Mouse (Mus musculus) CH12.LX (cell line): ENCODE data around the gene Cmtm6. TPM values are rescaled to one million over a fixed set of nuclear protein-coding genes. Genes with fewer than 3 reads are reported as not detected.

ENCODE experiments used
- DNase-seq: peaks from one replicate; pipeline ENCODE4 v3.0.0-alpha.2; 2013; ENCODE audit errors: extremely low read depth
- H3K27ac ChIP-seq: 2 replicates; pipeline ENCODE4 v1.5.1; 2012; ENCODE audit warnings: low read depth, mild to moderate bottlenecking, control low read depth, moderate library complexity; ENCODE audit not compliant: insufficient read depth
- H3K27me3 ChIP-seq: replicated peaks from 2 replicates; pipeline ENCODE3; 2012; ENCODE audit warnings: inconsistent platforms
- H3K36me3 ChIP-seq, 2 experiments: replicated peaks in 1 of 2; 2 replicates each; pipeline versions ENCODE3 to v1.6.1; 2012; ENCODE audit warnings: inconsistent platforms in 1 of 2, low read length in 1 of 2, mild to moderate bottlenecking in 1 of 2, mixed read lengths in 1 of 2, moderate library complexity in 1 of 2; ENCODE audit not compliant: control insufficient read depth in 1 of 2, insufficient read depth in 1 of 2
- H3K4me1 ChIP-seq, 2 experiments: 2 replicates each; pipeline ENCODE4 v1.6.1; 2012; ENCODE audit warnings: inconsistent platforms in 1 of 2, moderate library complexity in 1 of 2; ENCODE audit not compliant: insufficient read depth in 2 of 2, control insufficient read depth in 1 of 2
- H3K4me2 ChIP-seq: 2 replicates; pipeline ENCODE4 v1.6.1; 2012; ENCODE audit warnings: low read depth, mild to moderate bottlenecking, control low read depth; ENCODE audit not compliant: poor library complexity, insufficient read depth, severe bottlenecking
- H3K4me3 ChIP-seq, 3 experiments: fragments of 150-350 bp in 1 of 3; sonication (generic) in 1 of 3; replicated peaks in 1 of 3; 2 replicates each; pipeline versions ENCODE3 to v1.5.1; 2011 to 2012; ENCODE audit warnings: low read depth in 2 of 3, low read length in 2 of 3, mild to moderate bottlenecking in 2 of 3, moderate library complexity in 2 of 3, control low read depth in 1 of 3, improper control_type of control experiment in 1 of 3, inconsistent platforms in 1 of 3, mixed read lengths in 1 of 3; ENCODE audit not compliant: poor library complexity in 1 of 3
- H3K79me2 ChIP-seq: replicated peaks from 2 replicates; pipeline ENCODE4 v1.6.1; 2012; ENCODE audit warnings: mild to moderate bottlenecking, moderate library complexity; ENCODE audit not compliant: control insufficient read depth, poor library complexity, insufficient read depth, severe bottlenecking; ENCODE audit errors: extremely low read depth
- H3K9ac ChIP-seq: 2 replicates; pipeline ENCODE4 v1.6.1; 2012; ENCODE audit warnings: low read depth, mild to moderate bottlenecking, control low read depth, moderate library complexity; ENCODE audit not compliant: insufficient read depth
- H3K9me3 ChIP-seq: replicated peaks from 2 replicates; pipeline ENCODE3; 2012; ENCODE audit warnings: low read length, inconsistent platforms, mixed read lengths
- CHD2 ChIP-seq: IDR thresholded peaks from 2 replicates; pipeline ENCODE4 v1.6.1; 2011; ENCODE audit warnings: low read length, improper control_type of control experiment
- CTCF ChIP-seq, 2 experiments: IDR thresholded peaks in 1 of 2; conservative IDR thresholded peaks in 1 of 2; 2 replicates each; pipeline ENCODE4 v1.5.1; 2011 to 2012; ENCODE audit warnings: low read depth in 2 of 2, low read length in 2 of 2, improper control_type of control experiment in 1 of 2, inconsistent platforms in 1 of 2, mild to moderate bottlenecking in 1 of 2, moderate library complexity in 1 of 2
- E2F4 ChIP-seq: IDR thresholded peaks from 2 replicates; pipeline ENCODE4 v1.6.1; 2011; ENCODE audit warnings: low read depth, low read length, improper control_type of control experiment; ENCODE audit not compliant: insufficient replicate concordance
- GABPA ChIP-seq: IDR thresholded peaks from 2 replicates; pipeline ENCODE4 v1.6.1; 2012; ENCODE audit warnings: low read depth, low read length, improper control_type of control experiment, inconsistent platforms; ENCODE audit not compliant: insufficient replicate concordance
- IRF4 ChIP-seq: IDR thresholded peaks from 2 replicates; pipeline ENCODE4 v1.6.1; 2014; ENCODE audit warnings: low read depth, mild to moderate bottlenecking, inconsistent platforms, low read length, improper control_type of control experiment
- JUN ChIP-seq: IDR thresholded peaks from 2 replicates; pipeline ENCODE4 v1.6.1; 2011; ENCODE audit warnings: low read depth, mild to moderate bottlenecking, low read length, improper control_type of control experiment, moderate library complexity; ENCODE audit not compliant: insufficient read depth
- KAT2A ChIP-seq: IDR thresholded peaks from 2 replicates; pipeline ENCODE4 v1.6.1; 2012; ENCODE audit warnings: low read length, improper control_type of control experiment, inconsistent platforms; ENCODE audit not compliant: insufficient replicate concordance
- MAX ChIP-seq: IDR thresholded peaks from 2 replicates; pipeline ENCODE4 v1.6.1; 2011; ENCODE audit warnings: low read length, improper control_type of control experiment
- MEF2A ChIP-seq: IDR thresholded peaks from 2 replicates; pipeline ENCODE4 v1.6.1; 2014; ENCODE audit warnings: low read depth, mild to moderate bottlenecking, inconsistent platforms, low read length, improper control_type of control experiment, borderline replicate concordance
- PAX5 ChIP-seq: IDR thresholded peaks from 2 replicates; pipeline ENCODE4 v1.6.1; 2012; ENCODE audit warnings: low read length, inconsistent platforms, mixed read lengths
- POLR2A ChIP-seq: IDR thresholded peaks from 2 replicates; pipeline ENCODE4 v1.6.1; 2011; ENCODE audit warnings: low read depth, mild to moderate bottlenecking, improper control_type of control experiment, low read length
- POLR2AphosphoS2 ChIP-seq: IDR thresholded peaks from 2 replicates; pipeline ENCODE4 v1.6.1; 2011; ENCODE audit warnings: low read depth, low read length, improper control_type of control experiment
- RAD21 ChIP-seq: IDR thresholded peaks from 2 replicates; pipeline ENCODE4 v1.6.1; 2011; ENCODE audit warnings: low read depth, mild to moderate bottlenecking, low read length, improper control_type of control experiment, moderate library complexity
- RCOR1 ChIP-seq: conservative IDR thresholded peaks from 2 replicates; pipeline ENCODE4 v1.6.1; 2012; ENCODE audit warnings: low read depth, mild to moderate bottlenecking, inconsistent platforms, low read length, improper control_type of control experiment
- SIN3A ChIP-seq: IDR thresholded peaks from 2 replicates; pipeline ENCODE4 v1.6.1; 2012; ENCODE audit warnings: low read length, improper control_type of control experiment, inconsistent platforms
- SMC3 ChIP-seq: IDR thresholded peaks from 2 replicates; pipeline ENCODE4 v1.6.1; 2011; ENCODE audit warnings: low read depth, low read length, improper control_type of control experiment
- TCF12 ChIP-seq: IDR thresholded peaks from 2 replicates; pipeline ENCODE4 v1.6.1; 2014; ENCODE audit warnings: low read depth, mild to moderate bottlenecking, inconsistent platforms, low read length, improper control_type of control experiment
- ZC3H11A ChIP-seq: IDR thresholded peaks from 2 replicates; pipeline ENCODE4 v1.6.1; 2012; ENCODE audit warnings: low read depth, mild to moderate bottlenecking, inconsistent platforms, low read length, improper control_type of control experiment
- ZMIZ1 ChIP-seq: IDR thresholded peaks from 2 replicates; pipeline ENCODE4 v1.6.1; 2012; ENCODE audit warnings: low read depth, mild to moderate bottlenecking, inconsistent platforms, low read length, improper control_type of control experiment
- dilution Hi-C: fragments of 300-500 bp; cut with MboI; formaldehyde crosslinking; loops from 2 replicates; pipeline ENCODE4 v1.14.3; 2020; ENCODE audit warnings: low sequenced_read_pairs; ENCODE audit not compliant: extremely low pct_unique_long_range_greater_than_20kb, extremely low pct_ligation_motif_present
- in situ Hi-C: fragments of 300-500 bp; cut with MboI; formaldehyde crosslinking; loops from 3 replicates; pipeline ENCODE4 v1.14.3; 2019; ENCODE audit warnings: low sequenced_read_pairs, low pct_ligation_motif_present, low pct_unique_long_range_greater_than_20kb, mixed read lengths
- polyA plus RNA-seq: library from polyadenylated mRNA; unstranded; fragments of >175 nt; gene quantifications from 2 replicates; pipeline ENCODE4 v1.2.1, GENCODE M21; 2012; ENCODE audit warnings: low read depth; ENCODE audit not compliant: insufficient read length
- total RNA-seq, 2 experiments: library from RNA; depleted of rRNA; stranded (reverse); fragments of 300-350 nt in 1 of 2; fragments of >200 nt in 1 of 2; gene quantifications; 2 replicates each; pipeline ENCODE4 v1.2.3; 2012 to 2014

Gene Cmtm6
- total and polyA plus RNA-seq, 3 experiments = 30.1 to 39.5 (median 38.0) TPM

- Histone ChIP-seq H3K4me1 (peaks cover 0 to 13% of the 10 kb centered on the region in 2 experiments; a peak in 2 of 4 replicates), H3K27me3 (no peaks in the 10 kb centered on the region), H3K9ac (no peak overlapping the region), H3K36me3 (no peaks in the 10 kb centered on the region), H3K79me2 (no peaks in the 10 kb centered on the region), H3K27ac (no peak overlapping the region), H3K9me3 (no peaks in the 10 kb centered on the region), H3K4me2 (no peak overlapping the region), H3K4me3 (no peak overlapping the region)
- dilution Hi-C loops (no loop called here), in situ Hi-C loops (loop anchor here (10.0 kb wide), 1 partner anchor 128 kb away; no protein-coding TSS in a partner anchor)
- TF ChIP-seq MAX = no peak
- no peak for TF ChIP-seq MEF2A
- TF ChIP-seq JUN = no peak
- TF ChIP-seq CHD2 = no peak
- no peak for TF ChIP-seq ZMIZ1
- TF ChIP-seq ZC3H11A = no peak
- no peak for TF ChIP-seq KAT2A
- no peak for TF ChIP-seq IRF4
- no peak for TF ChIP-seq POLR2AphosphoS2
- no peak for TF ChIP-seq POLR2A
- TF ChIP-seq GABPA = no peak
- no peak for TF ChIP-seq SIN3A
- TF ChIP-seq CTCF (conservative IDR thresholded peaks at IDR 0.05 in 1 of 2, IDR thresholded peaks at IDR 0.05 in 1 of 2; ENCODE audit: low read depth in 2 of 2, low read length in 2 of 2) = no peak
- no peak for TF ChIP-seq TCF12
- no peak for TF ChIP-seq RCOR1
- no peak for DNase-seq
These were observed 65.6 kb downstream of the Cmtm6 start for GRCm38 (mm10) chr9:114796473-114797050.

DNA sequence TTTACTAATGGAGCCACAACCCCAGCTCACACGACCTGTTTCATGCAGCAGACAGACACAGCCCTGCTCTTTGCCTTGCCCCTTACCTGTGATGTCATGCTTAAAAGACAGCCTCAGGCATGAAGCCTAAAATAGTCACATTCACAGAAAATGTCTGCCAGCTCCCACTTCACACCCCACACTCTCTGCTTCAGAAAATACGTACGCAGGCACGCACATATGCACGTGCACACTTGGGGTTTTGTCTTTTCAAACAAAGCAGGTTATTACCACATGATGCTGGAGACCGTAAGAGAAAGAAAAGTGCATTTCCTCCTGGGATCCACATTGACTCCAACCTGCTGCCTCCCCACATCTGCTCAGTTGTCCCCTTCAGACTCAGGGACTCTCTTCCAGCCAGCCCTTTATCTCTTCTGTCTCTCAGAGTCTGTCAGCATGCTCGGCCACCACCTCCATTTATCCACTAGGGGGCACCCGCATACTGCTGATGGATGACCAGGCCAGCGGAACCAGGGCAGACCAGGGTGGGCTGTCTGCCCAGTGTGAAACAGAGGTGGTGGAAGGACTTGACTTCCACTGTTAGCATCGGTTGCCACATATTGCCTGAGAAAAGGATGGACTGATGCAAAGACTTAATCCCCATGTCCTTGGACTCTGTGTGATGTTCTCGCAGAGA, 66.6 kb downstream of the Cmtm6 start:
- peak; percentile 75 for DNase-seq
- H3K27me3 ChIP-seq = no peaks in the 10 kb centered on the region
- H3K27ac ChIP-seq = no peak overlapping the region
- H3K4me1 ChIP-seq = peaks cover 0 to 13% of the 10 kb centered on the region in 2 experiments; a peak in 2 of 4 replicates
- dilution Hi-C loops = no loop called here
- no peaks in the 10 kb centered on the region for H3K36me3 ChIP-seq
- H3K4me3 ChIP-seq = no peak overlapping the region
- H3K9me3 ChIP-seq = peaks cover 3% of the 10 kb centered on the region
- in situ Hi-C loops = loop anchor here (10.0 kb wide), 1 partner anchor 127 kb away; no protein-coding TSS in a partner anchor
- no peak overlapping the region for H3K9ac ChIP-seq
- TF ChIP-seq MEF2A (peak; percentile 33; the same call in 1 of the 2 replicates), MAX (no peak), E2F4 (no peak), RAD21 (peak; percentile 98), ZC3H11A (peak; percentile 50), PAX5 (no peak), CTCF (conservative IDR thresholded peaks at IDR 0.05 in 1 of 2, IDR thresholded peaks at IDR 0.05 in 1 of 2; ENCODE audit: low read depth in 2 of 2, low read length in 2 of 2) (peak; percentile 76 to 97; a peak in 3 of 4 replicates), SMC3 (peak; percentile 95)
- H3K79me2 ChIP-seq = no peaks in the 10 kb centered on the region
- H3K4me2 ChIP-seq = no peak overlapping the region
